Mouse (Mus musculus) left cerebral cortex, postnatal 25 days (tissue): ENCODE results near the gene Slc22a23. TPM values are rescaled to one million over a fixed set of nuclear protein-coding genes. Genes with fewer than 3 reads are reported as not detected.

Experiments used
- DNase-seq, 2 experiments: peaks; one replicate each; pipeline ENCODE4 v3.0.0; 2022; ENCODE audit warnings: low spot score in 2 of 2, mixed read lengths in 1 of 2
- intact Hi-C: fragments of 180-260 bp; cut with DNase I; formaldehyde crosslinking; loops from one replicate; pipeline ENCODE4 v1.15.1; 2025
- total RNA-seq, 2 experiments: library from RNA; stranded (reverse); gene quantifications; 2 replicates each; pipeline ENCODE4 v1.2.3; 2021

The Slc22a23 gene
- total RNA-seq, 2 experiments from 2014 or later = 58.9 to 59.3 TPM

- DNase-seq = peak; percentile 71 to 74
- intact Hi-C loops = loop anchor here (2.0 kb wide), 1 partner anchor 51 kb away; the partner anchor contains the start of gene Tubb2a
These were observed 214.7 kb downstream of the Slc22a23 start, which contains the start of gene Tubb2b for GRCm38 (mm10) chr13:34130226-34130731. TSS of gene Tubb2b (minus strand) at chr13:34130466.

DNA sequence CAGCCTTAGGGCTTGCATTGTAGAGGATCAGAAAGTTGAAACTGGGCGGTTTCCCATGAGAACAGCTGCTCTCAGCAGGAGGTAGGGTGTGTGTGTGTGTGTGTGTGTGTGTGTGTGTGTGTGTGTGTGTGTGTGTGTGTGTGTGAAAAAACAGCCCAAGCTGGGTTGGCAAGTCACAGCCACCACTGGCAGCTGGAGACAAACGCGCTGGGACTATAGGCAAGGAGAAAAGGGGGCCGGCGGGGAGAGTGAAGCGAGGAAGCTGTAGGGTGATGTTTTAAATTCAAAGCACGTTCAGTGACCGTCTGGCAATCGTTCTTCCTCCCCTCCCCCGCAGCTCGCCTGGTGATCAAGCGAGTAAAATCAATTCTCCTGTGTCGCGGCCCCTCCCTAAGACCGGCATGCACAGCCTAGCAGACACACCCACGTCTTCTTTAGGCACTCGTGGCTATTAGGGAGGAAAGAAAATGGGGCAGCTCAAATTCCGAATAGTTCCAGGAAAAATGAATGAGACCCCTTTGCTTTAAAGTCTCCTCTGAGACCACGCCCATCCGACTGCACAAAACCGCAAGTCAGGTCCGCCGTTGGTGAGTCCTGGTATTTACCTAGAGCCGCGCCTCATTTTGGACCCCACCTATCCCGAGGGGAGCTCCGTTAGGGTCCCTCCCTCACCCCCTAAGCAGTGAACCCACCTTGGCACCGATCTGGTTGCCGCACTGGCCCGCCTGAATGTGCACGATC, 215.3 kb downstream of the Slc22a23 start:
- peak; percentile 57 to 67 for DNase-seq
- intact Hi-C loops = loop anchor here (2.0 kb wide), 1 partner anchor 51 kb away; the partner anchor contains the start of gene Tubb2a

Other genes starting within 250 kb of the Slc22a23 start
- gene Tubb2b, start 214.7 kb downstream of the Slc22a23 start, total RNA-seq = 100 to 1,000 TPM; 207 to 213 TPM
- gene Psmg4, start 182.2 kb downstream of the Slc22a23 start, total RNA-seq = 10 to 100 TPM; 18.7 to 21.7 TPM